Mouse (Mus musculus) spleen, adult 2 months (tissue): ENCODE measurements at regions not wholly inside any gene's neighbourhood (a gene's known extent, or its start where the extent isn't known, plus 50 kb on each side); places are given as distances from the start of the nearest gene placed in this dataset.

Experiments
- CTCF ChIP-seq: fragments of 200-500 bp; IDR thresholded peaks from 2 replicates; pipeline ENCODE4 v1.5.1; 2011; ENCODE audit warnings: mild to moderate bottlenecking, inconsistent platforms; ENCODE audit not compliant: insufficient read depth, insufficient read length, insufficient replicate concordance; ENCODE audit errors: extremely low read depth
- POLR2A ChIP-seq: fragments of 200-500 bp; IDR thresholded peaks from 2 replicates; pipeline ENCODE4 v1.6.1; 2011; ENCODE audit warnings: low read depth, low read length, inconsistent platforms

DNA sequence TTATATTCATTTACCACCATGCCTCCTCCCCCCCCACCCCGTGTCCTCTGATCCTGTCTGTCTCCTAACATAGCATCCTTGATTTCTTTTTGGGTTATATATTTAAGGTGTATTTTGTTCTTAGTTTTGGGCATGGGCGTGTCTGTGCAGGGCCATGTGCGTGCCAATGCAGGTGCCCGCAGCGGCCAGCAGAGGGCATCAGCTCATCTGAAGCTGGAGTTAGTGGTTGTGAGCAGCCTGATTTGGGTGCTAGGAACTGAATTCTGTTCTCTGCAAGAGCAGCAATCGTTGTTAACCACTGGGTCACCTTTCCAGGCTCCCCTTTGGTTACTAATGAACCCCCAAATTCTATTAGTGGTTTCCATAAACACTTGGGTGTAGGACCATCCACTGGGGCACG, 167.5 kb upstream of the Zfp64 start:
- TF ChIP-seq POLR2A (no peak), CTCF (no peak)
